Mouse (Mus musculus) heart, adult 2 months (tissue): ENCODE measurements around the gene Coro1c.

Source experiments
- CTCF ChIP-seq: fragments of 200-600 bp; IDR thresholded peaks from 2 replicates; pipeline ENCODE4 v1.8.1; 2022; ENCODE audit warnings: antibody characterized with exemption, mild to moderate bottlenecking, moderate library complexity
- POLR2A ChIP-seq: fragments of 200-500 bp; IDR thresholded peaks from 2 replicates; pipeline ENCODE4 v1.6.1; 2011; ENCODE audit warnings: mild to moderate bottlenecking, low read depth, low read length, control low read depth; ENCODE audit not compliant: insufficient read depth

- TF ChIP-seq CTCF (no peak), POLR2A (no peak)
These were observed 27.4 kb downstream of the Coro1c start for GRCm38 (mm10) chr5:113881136-113881535.
